Mouse (Mus musculus): ENCODE data around the gene Gna15. TPM values are rescaled to one million over a fixed set of nuclear protein-coding genes. Genes with fewer than 3 reads are reported as not detected.

The Gna15 gene
- total RNA-seq, 2 experiments from 2014 or later = 2.3 to 3.1 TPM

DNA sequence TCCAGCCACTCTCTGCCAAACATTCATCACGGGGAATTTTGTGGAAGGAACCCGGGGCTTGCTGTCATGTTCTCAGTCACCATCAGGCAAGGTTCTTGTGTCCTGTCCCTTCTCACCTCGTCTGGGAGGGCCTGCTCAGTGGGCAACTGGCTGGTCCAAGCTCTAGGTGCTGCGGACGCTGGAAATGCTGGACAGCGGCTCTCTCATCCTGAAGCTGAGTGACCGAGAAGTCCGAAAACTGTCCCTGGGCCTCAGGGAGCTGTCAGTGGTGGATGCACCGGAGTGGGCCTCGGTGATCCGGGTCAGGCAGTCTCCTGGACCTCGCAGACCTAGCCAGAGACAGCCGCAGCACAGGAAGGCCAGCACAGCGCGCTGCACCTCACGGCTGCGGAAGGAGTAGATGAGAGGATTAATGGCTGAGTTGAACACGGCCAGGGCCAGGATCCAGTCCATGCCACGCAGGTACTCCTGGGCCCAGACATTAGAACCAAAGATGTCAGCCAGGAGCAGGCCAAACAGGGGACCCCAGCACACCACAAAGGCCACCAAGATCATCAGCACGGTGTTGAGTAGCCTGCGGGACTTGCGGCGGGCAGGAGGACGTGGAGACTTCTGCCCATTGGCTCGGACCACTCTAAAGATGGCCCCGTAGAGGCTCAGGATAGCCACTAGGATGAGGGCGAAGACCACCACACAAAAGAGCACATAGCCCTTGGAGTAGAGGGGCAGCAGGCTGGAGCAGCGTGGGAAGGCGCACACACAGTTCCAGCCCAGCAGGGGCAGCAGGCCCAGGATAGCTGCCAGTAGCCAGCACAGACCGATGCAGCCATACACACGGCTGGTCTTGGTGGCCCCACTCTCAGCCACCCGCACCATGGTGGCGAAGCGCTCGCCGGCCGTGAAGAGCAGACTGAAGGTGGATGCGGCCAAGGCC is 25.4 kb downstream of the Gna15 start:
- no peak for DNase-seq (ENCODE audit: low spot score in 2 of 2)
- intact Hi-C loops (cut with DNase I) = no loop called here

DNA sequence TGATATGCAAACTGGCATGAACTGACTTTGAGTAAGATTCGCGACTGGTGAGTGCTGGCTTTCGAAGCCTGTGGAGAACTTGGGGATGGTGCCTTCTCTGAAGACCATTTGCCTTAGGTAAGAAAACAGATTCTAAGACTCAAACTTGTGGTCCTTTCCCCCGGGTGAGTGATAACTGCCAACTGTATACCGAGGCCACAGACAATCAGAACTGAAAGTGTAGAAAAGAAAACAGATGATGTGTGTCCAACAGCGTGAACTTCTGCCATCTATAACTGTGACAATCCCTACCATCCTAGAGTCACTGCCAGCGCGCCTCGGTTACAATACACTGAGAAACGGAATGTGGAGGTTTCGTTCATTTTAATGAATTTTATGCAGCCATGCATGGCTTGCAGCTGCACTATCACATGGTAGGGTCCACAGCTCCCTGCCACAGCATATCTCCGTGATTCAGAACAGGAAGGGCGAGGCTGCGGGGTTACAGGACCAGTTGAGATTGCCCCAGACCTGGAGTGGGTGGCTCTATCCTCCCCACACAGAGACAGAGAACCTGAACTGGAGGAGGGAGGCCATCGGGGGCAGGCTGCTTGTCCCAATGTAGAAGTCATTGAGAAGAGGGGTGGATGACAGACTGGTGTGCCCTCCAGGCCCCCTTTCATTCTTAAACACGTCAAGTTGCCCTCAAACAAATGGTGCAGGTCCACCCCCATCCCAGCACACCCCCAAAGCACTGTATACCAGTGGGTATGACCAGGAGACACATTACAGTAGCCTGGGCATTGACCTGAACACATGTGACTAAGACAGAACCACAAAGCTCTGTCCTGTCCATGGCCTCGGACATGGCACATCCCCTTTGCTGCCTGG is 26.4 kb downstream of the Gna15 start:
- DNase-seq (ENCODE audit: low spot score in 2 of 2) = no peak

GRCm38 (mm10) chr10:81496969-81497368 is 27.1 kb downstream of the Gna15 start:
- DNase-seq (ENCODE audit: low spot score in 2 of 2) = no peak
- intact Hi-C loops (cut with DNase I) = loop anchor here (1.0 kb wide), 1 partner anchor 48 kb away; the partner anchor contains the start of gene Gna11

More for the DNA sequence above, 26.4 kb downstream of the Gna15 start:
- intact Hi-C loops (cut with DNase I) = no loop called here

- intact Hi-C loops (cut with DNase I) = loop anchor here (1.0 kb wide), 1 partner anchor 49 kb away; the partner anchor contains the start of gene Gna11
- peak; percentile 98 to 99 for DNase-seq (ENCODE audit: low spot score in 2 of 2)
Observed at GRCm38 (mm10) chr10:81496264-81496901, 27.6 kb downstream of the Gna15 start, which contains the start of gene Ncln. Gene Ncln, minus strand, starts transcription at chr10:81496392.

GRCm38 (mm10) chr10:81495616-81496263 is 28.3 kb downstream of the Gna15 start:
- DNase-seq (ENCODE audit: low spot score in 2 of 2) = no peak
- intact Hi-C loops (cut with DNase I) = loop anchor here (1.0 kb wide), 1 partner anchor 50 kb away; the partner anchor contains the start of gene Gna11

- no peak for DNase-seq (ENCODE audit: low spot score in 2 of 2)
- intact Hi-C loops (cut with DNase I) = no loop called here
Observed at GRCm38 (mm10) chr10:81495151-81495550, 28.9 kb downstream of the Gna15 start.

DNA sequence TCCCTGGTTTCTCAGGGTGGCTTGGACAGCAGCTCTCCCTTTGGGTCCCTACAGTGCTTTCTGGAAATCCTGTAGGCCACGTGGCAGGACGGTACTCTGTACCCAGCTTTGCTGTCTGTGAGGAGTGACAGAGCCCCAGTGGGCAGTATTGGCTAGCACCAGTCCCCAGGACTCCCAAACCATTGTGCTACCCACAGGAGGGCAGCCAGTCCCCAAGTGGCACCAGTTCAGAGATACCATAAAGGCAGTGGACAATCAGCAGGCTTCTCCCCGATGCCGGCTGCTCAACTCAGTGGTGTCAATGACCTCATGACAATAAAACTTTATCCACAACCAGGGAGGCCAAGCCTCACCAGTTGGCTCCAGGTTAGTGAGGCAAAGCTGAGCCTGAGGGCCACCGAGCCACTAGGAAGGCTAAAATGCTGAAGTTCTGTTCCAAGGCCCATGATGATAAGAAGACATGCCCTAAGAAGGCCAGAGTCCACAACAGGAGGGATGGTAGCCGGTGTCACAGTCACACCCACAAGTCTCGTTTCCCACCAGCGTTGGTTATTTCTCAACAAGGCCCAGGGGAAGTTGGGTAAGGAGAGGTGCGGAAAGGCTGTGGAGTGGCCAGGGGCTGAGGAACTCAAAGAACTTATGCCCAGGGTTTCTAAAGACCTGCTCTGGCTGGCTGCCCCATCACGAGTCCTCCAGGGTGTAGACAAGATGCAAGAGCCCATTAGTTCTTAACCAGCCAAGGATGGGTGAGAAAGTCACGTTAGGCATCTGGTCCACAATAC is 29.6 kb downstream of the Gna15 start:
- intact Hi-C loops (cut with DNase I) = no loop called here
- DNase-seq (ENCODE audit: low spot score in 2 of 2) = no peak

DNA sequence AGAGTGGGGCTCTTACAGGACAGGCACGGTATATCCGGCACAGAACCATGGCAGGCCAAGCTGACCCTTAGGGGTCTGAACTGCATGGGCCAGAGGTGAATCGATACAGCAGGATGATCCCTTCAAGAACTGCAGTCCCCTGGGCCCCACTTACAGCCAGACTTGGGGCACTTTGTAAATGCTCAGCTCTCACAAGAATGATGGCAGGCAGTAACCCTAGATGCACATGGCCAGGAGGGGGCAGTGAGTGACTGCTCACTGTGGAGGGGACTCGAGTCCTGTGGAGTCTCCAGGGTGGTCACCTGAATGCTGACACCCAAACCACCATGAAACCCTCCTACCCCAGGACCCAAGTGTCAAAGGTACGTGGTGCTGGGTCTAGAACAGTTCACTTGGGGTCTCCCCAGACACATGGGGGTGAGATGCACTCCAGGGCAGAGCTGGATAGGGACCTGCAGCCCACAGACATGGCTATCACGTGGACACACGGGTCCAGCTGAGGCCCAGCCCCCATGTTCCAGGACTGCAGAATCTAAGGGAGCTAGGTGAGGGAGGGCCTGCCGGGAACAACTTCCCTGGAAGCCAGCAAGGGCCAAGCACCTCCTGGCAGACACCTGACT is 30.3 kb downstream of the Gna15 start:
- no peak for DNase-seq (ENCODE audit: low spot score in 2 of 2)
- intact Hi-C loops (cut with DNase I) = no loop called here

- no peak for DNase-seq (ENCODE audit: low spot score in 2 of 2)
- intact Hi-C loops (cut with DNase I) = no loop called here
Observed at GRCm38 (mm10) chr10:81492606-81493240, 31.3 kb downstream of the Gna15 start.

DNA sequence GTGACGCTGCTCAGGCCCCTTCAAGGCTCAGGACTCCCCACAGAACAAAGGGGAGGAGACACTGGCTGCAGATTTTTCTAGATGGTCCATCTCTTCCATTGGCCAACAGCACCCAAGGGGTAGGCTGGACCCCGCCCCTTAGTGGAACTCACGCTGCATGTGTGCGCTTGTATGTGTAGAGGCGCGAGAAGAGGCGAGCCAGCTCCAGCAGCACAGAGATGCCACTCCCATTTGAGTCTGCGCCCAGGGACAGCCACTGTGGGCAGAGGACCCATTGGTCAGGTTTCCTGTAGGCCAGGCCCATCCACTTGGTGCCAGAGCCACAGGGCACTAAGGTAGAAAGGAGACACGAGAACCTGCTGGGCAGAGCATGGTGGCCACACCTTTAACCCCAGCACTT is 33.0 kb downstream of the Gna15 start:
- DNase-seq (ENCODE audit: low spot score in 2 of 2) = no peak
- intact Hi-C loops (cut with DNase I) = no loop called here

DNA sequence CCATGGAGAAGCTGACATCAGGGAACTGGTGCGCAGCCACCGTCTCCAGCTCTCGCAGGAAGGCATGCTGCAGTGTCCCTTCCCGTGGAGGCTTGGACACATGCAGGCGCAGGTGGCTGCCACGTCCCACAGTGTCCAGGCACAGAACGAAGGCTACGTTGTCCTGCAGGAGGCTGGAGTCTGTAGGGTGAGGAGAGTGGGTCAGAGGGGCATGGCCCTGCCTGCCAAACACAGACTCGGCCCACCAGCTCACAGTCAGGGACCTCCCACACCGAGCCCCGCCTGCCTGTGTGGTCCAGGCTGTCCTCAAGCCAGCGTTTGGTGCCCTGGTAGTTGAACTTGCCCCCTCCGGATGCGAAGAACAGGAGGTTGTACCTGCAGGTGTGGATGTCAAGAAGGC is 34.1 kb downstream of the Gna15 start:
- DNase-seq (ENCODE audit: low spot score in 2 of 2) = no peak
- intact Hi-C loops (cut with DNase I) = no loop called here

DNA sequence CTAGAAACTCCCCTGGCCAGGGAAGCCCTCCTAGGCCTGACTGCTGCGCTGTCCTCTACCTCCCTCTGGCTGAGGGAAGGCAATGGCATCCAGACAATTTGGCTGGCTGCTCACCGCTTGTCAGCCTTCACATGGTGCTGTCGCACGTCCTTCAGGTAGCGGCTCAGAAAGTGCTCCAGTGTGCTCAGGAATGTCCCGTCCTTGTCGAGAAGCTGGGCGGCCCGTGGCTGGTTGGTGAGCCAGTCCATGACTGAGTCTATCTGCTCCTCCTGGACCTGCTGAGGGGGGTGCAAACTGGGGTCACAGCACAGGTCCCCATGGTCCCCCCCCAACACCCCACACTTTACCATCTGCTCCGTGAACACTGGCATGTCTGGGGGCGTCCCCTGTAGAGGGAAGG is 35.9 kb downstream of the Gna15 start:
- DNase-seq (ENCODE audit: low spot score in 2 of 2) = no peak
- intact Hi-C loops (cut with DNase I) = no loop called here

DNA sequence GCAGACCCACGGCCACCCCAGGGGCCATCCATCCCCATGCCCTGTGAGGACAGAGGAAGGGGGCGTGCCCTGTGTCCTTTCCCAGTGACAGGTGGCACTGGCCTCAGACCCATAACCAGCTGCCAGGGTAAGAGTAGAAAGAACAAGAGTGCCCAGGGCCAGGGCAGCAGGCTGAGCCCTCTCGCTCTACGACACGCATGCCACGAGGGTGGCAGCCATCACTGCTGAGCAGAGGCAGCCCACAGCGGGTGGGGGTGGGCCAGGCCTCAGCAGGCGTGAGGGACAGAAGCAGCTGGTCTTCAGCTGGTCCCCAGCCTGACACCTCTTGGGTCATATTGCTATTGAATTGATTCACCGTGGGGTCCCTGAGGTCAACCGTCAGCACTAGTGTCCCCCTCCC is 37.5 kb downstream of the Gna15 start:
- no peak for DNase-seq (ENCODE audit: low spot score in 2 of 2)
- intact Hi-C loops (cut with DNase I) = no loop called here

- intact Hi-C loops (cut with DNase I) = no loop called here
- DNase-seq (ENCODE audit: low spot score in 2 of 2) = no peak
Observed at GRCm38 (mm10) chr10:81485479-81486018, 38.5 kb downstream of the Gna15 start.

GRCm38 (mm10) chr10:81485060-81485449 is 39.0 kb downstream of the Gna15 start:
- intact Hi-C loops (cut with DNase I) = no loop called here

DNA sequence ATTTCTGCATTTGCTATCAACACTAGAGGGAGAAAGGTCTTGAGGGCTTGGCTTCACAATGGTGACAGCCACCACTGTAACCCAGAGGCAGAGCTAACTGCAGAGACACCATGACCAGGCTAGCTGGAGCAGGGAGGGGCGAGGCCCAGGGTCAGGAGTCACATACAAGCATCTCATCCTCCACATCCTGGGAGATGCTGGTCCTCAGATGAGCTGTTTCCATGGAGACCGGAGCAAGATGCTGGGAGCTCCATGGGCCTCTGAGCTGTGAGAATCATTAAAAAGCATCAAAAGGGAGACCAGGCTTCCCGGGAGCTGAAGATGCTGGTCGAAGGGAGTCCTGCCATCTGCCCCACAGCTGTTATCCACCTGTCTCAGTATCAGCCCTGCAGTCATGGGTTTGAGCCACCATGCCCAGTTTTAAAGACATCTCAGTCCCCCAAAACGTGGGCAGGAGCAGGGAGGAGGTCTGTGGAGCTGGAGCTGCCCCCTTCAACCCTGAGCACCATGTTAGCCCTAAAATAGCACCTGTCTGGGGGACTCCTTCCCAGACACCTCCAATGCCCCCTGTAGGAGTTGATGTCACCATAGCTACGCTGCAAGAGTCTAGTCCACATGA is 39.5 kb downstream of the Gna15 start:
- peak in 1 of 2 experiments; percentile 50 for DNase-seq (ENCODE audit: low spot score in 2 of 2)
- intact Hi-C loops (cut with DNase I) = no loop called here

More at GRCm38 (mm10) chr10:81485060-81485449, 39.0 kb downstream of the Gna15 start:
- DNase-seq (ENCODE audit: low spot score in 2 of 2) = no peak

- intact Hi-C loops (cut with DNase I) = no loop called here
- DNase-seq (ENCODE audit: low spot score in 2 of 2) = no peak
Observed at GRCm38 (mm10) chr10:81483983-81484382, 40.0 kb downstream of the Gna15 start.

All from left cerebral cortex, postnatal 36 days (tissue).